Mouse (Mus musculus) neural tube, embryonic 11.5 days (tissue): ENCODE measurements at regions not wholly inside any gene's neighbourhood (a gene's known extent, or its start where the extent isn't known, plus 50 kb on each side); places are given as distances from the start of the nearest gene placed in this dataset.

Experiments used
- ATAC-seq: fragments of 200-750 bp; cut with Nextera tagmentation; 2 replicates; pipeline ENCODE4 v1.8.0; 2017; ENCODE audit warnings: moderate number of reproducible peaks, mild to moderate bottlenecking, moderate TSS enrichment, moderate library complexity; ENCODE audit not compliant: insufficient read depth, low FRiP score, low TSS enrichment
- DNase-seq: peaks from one replicate; pipeline ENCODE4 v3.0.0-alpha.2; 2015; ENCODE audit warnings: low spot score
- H3K27ac ChIP-seq: fragments of 300-500 bp; sonication (generic); 2 replicates; pipeline ENCODE4 v1.5.1; 2014; ENCODE audit warnings: low read depth, mild to moderate bottlenecking, low read length
- H3K27me3 ChIP-seq: fragments of 300-500 bp; sonication (generic); 2 replicates; pipeline ENCODE4 v1.6.1; 2014; ENCODE audit warnings: mild to moderate bottlenecking, low read length, mixed read lengths; ENCODE audit not compliant: control insufficient read depth, insufficient read depth
- H3K36me3 ChIP-seq: fragments of 300-500 bp; sonication (generic); 2 replicates; pipeline ENCODE4 v1.6.1; 2014; ENCODE audit warnings: mild to moderate bottlenecking, low read length, moderate library complexity, mixed read lengths; ENCODE audit not compliant: control insufficient read depth, insufficient read depth
- H3K4me1 ChIP-seq: fragments of 300-500 bp; sonication (generic); 2 replicates; pipeline ENCODE4 v1.6.1; 2014; ENCODE audit warnings: low read length, mixed read lengths; ENCODE audit not compliant: control insufficient read depth, insufficient read depth
- H3K4me2 ChIP-seq: fragments of 300-500 bp; sonication (generic); 2 replicates; pipeline ENCODE4 v1.6.1; 2014; ENCODE audit warnings: low read depth, mild to moderate bottlenecking, moderate library complexity
- H3K4me3 ChIP-seq: fragments of 300-500 bp; sonication (generic); 2 replicates; pipeline ENCODE4 v1.5.1; 2014; ENCODE audit warnings: low read depth, low read length
- H3K9ac ChIP-seq: fragments of 300-500 bp; sonication (generic); 2 replicates; pipeline ENCODE4 v1.6.1; 2014; ENCODE audit warnings: mild to moderate bottlenecking, low read length
- H3K9me3 ChIP-seq: fragments of 300-500 bp; sonication (generic); 2 replicates; pipeline ENCODE4 v1.6.1; 2016; ENCODE audit warnings: low read length; ENCODE audit not compliant: control insufficient read depth
- WGBS: fragments of 180-500 bp; shearing (Covaris S2); extraction: QIAGEN DNeasy Blood & Tissue Kit; methylation state at CpG from one replicate; pipeline ENCODE4 v1.1.7; 2014; 5-methylcytosine and 5-hydroxymethylcytosine counted together

DNA sequence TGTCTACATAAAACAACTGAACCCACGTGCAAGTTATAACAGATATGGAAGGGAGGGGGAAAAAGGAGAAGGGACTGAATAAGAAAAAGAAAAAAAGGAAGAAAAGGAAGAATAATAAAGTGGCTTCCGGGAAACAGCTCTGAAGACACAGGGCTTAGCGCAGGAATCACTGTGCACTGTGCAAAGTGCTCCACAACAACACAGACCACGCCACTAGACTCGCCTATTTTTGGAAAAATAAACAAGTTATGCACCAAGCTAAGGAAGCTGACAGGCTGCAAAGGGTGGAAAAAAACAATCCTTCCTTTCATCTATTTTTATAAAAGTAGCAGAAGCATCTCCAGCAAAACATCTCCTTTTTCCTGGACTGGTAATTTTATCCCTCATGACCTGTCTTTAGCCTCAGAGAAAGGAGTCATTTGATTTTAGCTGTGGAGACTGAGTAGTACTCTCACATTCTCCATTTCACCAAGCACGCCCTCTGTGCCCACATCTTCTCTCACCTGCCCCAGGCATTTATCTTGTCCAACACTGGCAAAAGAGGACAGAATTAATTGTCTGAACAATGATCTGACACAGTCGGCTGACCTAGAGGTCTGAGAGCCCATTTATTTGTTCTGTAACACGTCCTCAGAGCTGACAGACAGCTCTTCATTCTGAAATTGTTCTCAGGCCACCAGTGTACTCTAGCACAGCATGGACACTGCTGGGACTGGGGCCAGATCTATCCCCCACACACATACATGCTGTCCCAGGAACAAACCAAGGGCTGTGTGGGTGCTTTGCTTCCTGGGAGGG, 60.4 kb upstream of the Hddc2 start:
- Histone ChIP-seq H3K4me2 (no peak overlapping the region), H3K4me3 (no peak overlapping the region), H3K4me1 (no peaks in the 10 kb centered on the region), H3K27me3 (no peaks in the 10 kb centered on the region), H3K9ac (no peak overlapping the region), H3K27ac (no peak overlapping the region), H3K36me3 (no peaks in the 10 kb centered on the region), H3K9me3 (no peaks in the 10 kb centered on the region)
- WGBS: 67% methylated on average over 8 of the region's 8 CpGs
- DNase-seq: no peak
- no peak for ATAC-seq

DNA sequence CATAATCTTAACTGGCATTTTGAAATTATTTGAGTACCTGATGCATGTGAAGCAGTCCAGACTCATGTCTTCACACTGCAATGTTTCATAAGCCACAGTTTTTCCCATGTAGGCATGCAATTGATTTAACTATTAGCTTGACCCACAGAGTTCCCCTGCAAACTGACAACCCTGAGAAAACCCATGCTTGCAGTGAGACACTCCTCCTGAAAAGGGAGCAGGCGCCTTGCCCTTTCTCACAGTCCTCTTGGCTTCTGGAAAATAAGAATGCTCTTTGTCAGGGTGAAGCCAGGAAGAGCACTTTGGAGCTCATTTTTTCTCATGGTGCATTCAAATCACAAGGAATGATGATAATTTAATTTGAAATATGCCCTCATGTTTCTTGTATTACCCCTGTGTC, 56.2 kb upstream of the Hddc2 start:
- no peak overlapping the region for H3K4me2 ChIP-seq
- no peak overlapping the region for H3K4me3 ChIP-seq
- H3K4me1 ChIP-seq: no peaks in the 10 kb centered on the region
- H3K36me3 ChIP-seq: no peaks in the 10 kb centered on the region
- ATAC-seq: no peak
- no peaks in the 10 kb centered on the region for H3K9me3 ChIP-seq
- WGBS: 70% methylated on average over 1 of the region's 1 CpGs
- H3K27me3 ChIP-seq: no peaks in the 10 kb centered on the region
- no peak overlapping the region for H3K9ac ChIP-seq
- DNase-seq: no peak
- no peak overlapping the region for H3K27ac ChIP-seq

DNA sequence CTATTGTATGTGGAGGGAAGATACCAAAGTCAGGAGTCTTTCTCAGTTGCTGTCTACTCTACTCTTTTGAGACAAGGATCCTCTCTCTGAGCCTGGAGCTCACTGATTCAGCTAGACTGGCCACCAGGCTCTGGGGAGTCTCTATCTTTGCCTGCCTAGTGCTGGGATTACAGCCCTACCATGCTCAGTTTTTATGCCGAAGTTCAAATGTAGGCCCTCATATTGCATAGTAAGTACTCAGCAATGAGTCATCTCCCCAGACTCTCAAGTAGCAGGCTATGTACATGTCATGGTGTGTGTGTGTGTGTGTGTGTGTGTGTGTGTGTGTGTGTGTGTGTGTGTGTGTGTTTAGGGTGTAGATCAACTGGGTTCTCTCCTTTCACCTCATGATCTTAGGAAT, 55.6 kb upstream of the Hddc2 start:
- no peak for ATAC-seq
- no peak overlapping the region for H3K4me2 ChIP-seq
- no peaks in the 10 kb centered on the region for H3K36me3 ChIP-seq
- no peak overlapping the region for H3K27ac ChIP-seq
- no peak overlapping the region for H3K9ac ChIP-seq
- no peaks in the 10 kb centered on the region for H3K9me3 ChIP-seq
- no peak overlapping the region for H3K4me3 ChIP-seq
- 86% methylated on average over 1 of the region's 1 CpGs for WGBS
- no peak for DNase-seq
- H3K27me3 ChIP-seq: no peaks in the 10 kb centered on the region
- H3K4me1 ChIP-seq: no peaks in the 10 kb centered on the region

DNA sequence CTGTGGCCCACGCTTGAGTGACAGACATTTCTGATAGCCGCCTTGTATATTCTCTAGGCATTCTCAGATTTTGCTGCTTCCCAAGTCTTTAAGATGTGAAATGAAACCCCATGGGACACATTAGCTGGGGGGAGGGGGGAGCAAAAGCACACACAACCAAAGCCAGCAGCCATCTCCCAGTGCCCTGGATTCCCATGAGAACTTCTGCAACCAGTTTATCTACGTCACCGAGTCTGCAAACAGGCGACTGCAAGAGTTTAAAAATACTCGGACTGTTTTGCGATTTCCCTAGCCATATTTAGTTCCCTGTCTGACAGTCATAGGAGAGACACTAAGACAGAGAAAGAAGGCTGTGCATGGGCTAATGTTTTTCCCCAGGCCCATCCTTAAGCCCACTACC, 52.3 kb upstream of the Hddc2 start:
- H3K4me2 ChIP-seq: no peak overlapping the region
- no peaks in the 10 kb centered on the region for H3K27me3 ChIP-seq
- H3K4me3 ChIP-seq: no peak overlapping the region
- no peaks in the 10 kb centered on the region for H3K36me3 ChIP-seq
- H3K27ac ChIP-seq: no peak overlapping the region
- no peak overlapping the region for H3K9ac ChIP-seq
- ATAC-seq (no peak), DNase-seq (no peak)
- no peaks in the 10 kb centered on the region for H3K9me3 ChIP-seq
- 77% methylated on average over 7 of the region's 7 CpGs for WGBS
- H3K4me1 ChIP-seq: no peaks in the 10 kb centered on the region
